Mouse (Mus musculus) hindbrain, embryonic 11.5 days (tissue): Measurements from ENCODE around the gene Rab11fip4. TPM values are rescaled to one million over a fixed set of nuclear protein-coding genes. Genes with fewer than 3 reads are reported as not detected.
A peak's percentile ranks its signal among the peaks of the same experiment; 100 is the strongest.

Source experiments
- ATAC-seq: fragments of 200-750 bp; cut with Nextera tagmentation; 2 replicates; pipeline ENCODE4 v1.8.0; 2017; ENCODE audit warnings: mild to moderate bottlenecking, moderate TSS enrichment, moderate library complexity; ENCODE audit not compliant: low FRiP score
- DNase-seq: peaks from one replicate; pipeline ENCODE4 v3.0.0-alpha.2; 2015; ENCODE audit warnings: low spot score
- H3K27ac ChIP-seq: fragments of 300-500 bp; sonication (generic); 2 replicates; pipeline ENCODE4 v1.5.1; 2014; ENCODE audit warnings: mild to moderate bottlenecking, low read depth, low read length
- H3K27me3 ChIP-seq: fragments of 300-500 bp; sonication (generic); 2 replicates; pipeline ENCODE4 v1.6.1; 2014; ENCODE audit warnings: mild to moderate bottlenecking, low read length, moderate library complexity, mixed read lengths; ENCODE audit not compliant: control insufficient read depth, insufficient read depth
- H3K36me3 ChIP-seq: fragments of 300-500 bp; sonication (generic); 2 replicates; pipeline ENCODE4 v1.6.1; 2014; ENCODE audit warnings: mild to moderate bottlenecking, low read length, moderate library complexity, mixed read lengths; ENCODE audit not compliant: control insufficient read depth, insufficient read depth
- H3K4me1 ChIP-seq: fragments of 300-500 bp; sonication (generic); replicated peaks from 2 replicates; pipeline ENCODE4 v1.6.1; 2014; ENCODE audit warnings: low read length, mixed read lengths; ENCODE audit not compliant: control insufficient read depth, insufficient read depth
- H3K4me2 ChIP-seq: fragments of 300-500 bp; sonication (generic); replicated peaks from 2 replicates; pipeline ENCODE4 v1.6.1; 2014; ENCODE audit warnings: mild to moderate bottlenecking, low read depth, low read length
- H3K4me3 ChIP-seq: fragments of 300-500 bp; sonication (generic); 2 replicates; pipeline ENCODE4 v1.5.1; 2014; ENCODE audit warnings: low read depth, low read length
- H3K9ac ChIP-seq: fragments of 300-500 bp; sonication (generic); 2 replicates; pipeline ENCODE4 v1.6.1; 2014; ENCODE audit warnings: low read depth, low read length
- H3K9me3 ChIP-seq: fragments of 300-500 bp; sonication (generic); 2 replicates; pipeline ENCODE4 v1.6.1; 2016; ENCODE audit warnings: low read length; ENCODE audit not compliant: control insufficient read depth
- WGBS: fragments of 180-500 bp; shearing (Covaris S2); extraction: QIAGEN DNeasy Blood & Tissue Kit; methylation state at CpG from one replicate; pipeline ENCODE4 v1.1.7; 2014; 5-methylcytosine and 5-hydroxymethylcytosine counted together
- polyA plus RNA-seq: library from polyadenylated mRNA; unstranded; fragments of >200 nt; fragmentation: Nextera tagmentation; extraction: Ambion mirVana; gene quantifications from 2 replicates; pipeline ENCODE4 v1.2.1, GENCODE M21; 2014

Rab11fip4 gene
- polyA plus RNA-seq, 1 experiment from 2014 or later: 11.5 TPM

DNA sequence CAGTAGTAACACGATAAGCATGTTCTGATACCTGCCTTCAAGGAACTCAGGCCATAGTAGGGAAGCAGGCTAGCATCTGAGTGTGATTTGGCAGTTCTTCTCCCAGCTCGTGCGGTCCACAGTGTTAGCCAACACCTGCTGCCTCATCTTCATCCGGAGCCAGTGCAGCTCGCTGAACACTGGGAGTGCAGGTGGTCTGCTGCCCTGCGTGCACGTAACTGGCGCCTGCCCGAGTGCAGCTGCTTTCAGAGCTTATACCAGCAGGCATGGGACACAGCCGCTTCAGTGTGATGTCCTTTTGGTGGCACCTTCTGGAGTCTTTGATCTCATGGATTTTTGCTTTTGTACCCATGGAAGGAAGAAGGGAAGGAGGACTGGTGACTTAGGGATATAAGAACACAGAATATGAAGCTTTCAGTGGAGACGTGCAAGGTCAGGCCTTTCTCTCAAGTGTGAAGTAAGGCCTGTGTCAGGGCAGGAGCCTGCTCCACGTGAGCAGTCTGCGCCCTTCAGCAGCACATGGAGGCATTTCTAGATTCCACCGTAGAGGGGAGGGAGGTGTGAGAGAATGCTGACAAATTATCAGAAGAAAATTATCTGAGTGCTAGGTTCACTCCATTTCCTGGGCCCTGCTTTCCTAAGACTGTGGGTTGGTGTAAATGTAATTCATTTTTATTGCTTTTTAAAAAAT lies 15.5 kb upstream of the Rab11fip4 start:
- 95% methylated on average over 14 of the region's 14 CpGs for WGBS
- DNase-seq (no peak), ATAC-seq (no peak)
- Histone ChIP-seq H3K27ac (no peak overlapping the region), H3K4me3 (no peak overlapping the region), H3K9ac (no peak overlapping the region), H3K4me2 (no peak overlapping the region), H3K9me3 (no peaks in the 10 kb centered on the region), H3K36me3 (0 out of 2 replicates have a peak, but pooled peaks cover 1% of the 10 kb centered on the region), H3K27me3 (no peaks in the 10 kb centered on the region), H3K4me1 (no peaks in the 10 kb centered on the region)

DNA sequence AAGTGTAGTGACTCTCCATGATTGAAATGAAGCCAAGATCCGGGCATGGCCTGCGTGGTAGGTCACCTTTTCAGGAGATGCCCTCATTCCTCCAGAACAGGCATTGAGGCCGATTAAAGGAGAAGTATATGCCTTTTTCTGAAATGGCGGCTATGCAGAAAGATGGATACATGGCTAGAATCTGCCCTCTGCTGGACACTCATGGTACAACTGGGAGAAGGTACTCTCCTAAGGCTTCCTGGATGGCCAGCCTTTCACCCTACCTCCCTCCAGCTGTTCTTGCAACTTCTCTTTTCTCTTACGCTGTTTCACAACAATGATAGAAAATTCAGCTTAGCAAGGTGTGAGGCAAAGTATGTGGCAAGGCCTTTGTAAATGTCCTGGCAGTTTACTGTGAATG lies 13.3 kb upstream of the Rab11fip4 start:
- Histone ChIP-seq H3K4me1 (no peaks in the 10 kb centered on the region), H3K9ac (no peak overlapping the region), H3K27me3 (no peaks in the 10 kb centered on the region), H3K4me2 (no peak overlapping the region), H3K36me3 (no peaks in the 10 kb centered on the region), H3K4me3 (no peak overlapping the region), H3K27ac (no peak overlapping the region), H3K9me3 (no peaks in the 10 kb centered on the region)
- DNase-seq (peak; percentile 84), ATAC-seq (no peak)
- WGBS: 56% methylated on average over 5 of the region's 5 CpGs

DNA sequence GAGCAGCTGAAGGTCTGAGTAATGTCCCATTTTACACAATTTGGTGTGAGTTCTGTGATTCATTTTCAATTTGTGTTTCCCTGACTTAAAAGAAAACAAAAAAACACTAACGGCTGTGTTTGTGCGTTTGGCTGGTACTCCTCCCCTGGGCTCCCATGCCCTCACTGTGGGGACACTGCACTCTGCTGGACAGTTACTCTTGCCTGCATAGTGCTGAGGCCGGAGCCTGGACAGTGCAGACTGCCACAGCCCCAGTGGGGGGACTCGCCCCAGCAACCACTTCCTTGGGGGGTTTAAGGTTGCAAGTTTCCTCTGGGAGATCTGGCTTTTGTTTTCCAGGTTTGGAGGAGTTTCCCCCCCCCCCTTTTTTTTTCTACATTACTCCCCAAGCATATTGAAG lies 10.4 kb upstream of the Rab11fip4 start:
- H3K4me2 ChIP-seq: no peak overlapping the region
- H3K27me3 ChIP-seq: no peaks in the 10 kb centered on the region
- no peak overlapping the region for H3K9ac ChIP-seq
- DNase-seq (no peak), ATAC-seq (no peak)
- 50% methylated on average over 4 of the region's 4 CpGs for WGBS
- H3K9me3 ChIP-seq: no peaks in the 10 kb centered on the region
- no peaks in the 10 kb centered on the region for H3K36me3 ChIP-seq
- no peaks in the 10 kb centered on the region for H3K4me1 ChIP-seq
- H3K27ac ChIP-seq: no peak overlapping the region
- H3K4me3 ChIP-seq: no peak overlapping the region

DNA sequence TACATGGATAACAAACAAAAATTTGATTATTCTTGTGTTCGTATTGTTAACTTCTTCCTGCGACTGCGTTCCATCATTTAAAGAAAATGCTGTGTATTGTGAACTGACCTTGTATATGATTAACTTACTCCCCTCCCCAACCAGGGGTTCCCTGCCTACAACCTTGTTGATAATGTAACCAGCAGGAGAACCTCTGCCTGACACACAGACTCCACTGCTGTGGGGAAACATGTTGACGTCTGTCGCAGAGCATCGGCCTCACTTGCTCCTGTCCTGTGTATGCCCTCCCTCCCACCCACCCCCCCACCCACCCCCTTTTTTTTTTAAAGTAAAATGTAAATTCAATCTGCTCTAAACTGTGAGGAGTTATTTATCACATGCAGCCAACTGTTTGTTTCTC lies 9.8 kb upstream of the Rab11fip4 start:
- DNase-seq (no peak), ATAC-seq (no peak)
- Histone ChIP-seq H3K27ac (no peak overlapping the region), H3K9ac (no peak overlapping the region), H3K4me3 (no peak overlapping the region), H3K36me3 (no peaks in the 10 kb centered on the region), H3K4me2 (no peak overlapping the region), H3K4me1 (no peaks in the 10 kb centered on the region), H3K27me3 (no peaks in the 10 kb centered on the region), H3K9me3 (no peaks in the 10 kb centered on the region)
- 86% methylated on average over 6 of the region's 6 CpGs for WGBS

DNA sequence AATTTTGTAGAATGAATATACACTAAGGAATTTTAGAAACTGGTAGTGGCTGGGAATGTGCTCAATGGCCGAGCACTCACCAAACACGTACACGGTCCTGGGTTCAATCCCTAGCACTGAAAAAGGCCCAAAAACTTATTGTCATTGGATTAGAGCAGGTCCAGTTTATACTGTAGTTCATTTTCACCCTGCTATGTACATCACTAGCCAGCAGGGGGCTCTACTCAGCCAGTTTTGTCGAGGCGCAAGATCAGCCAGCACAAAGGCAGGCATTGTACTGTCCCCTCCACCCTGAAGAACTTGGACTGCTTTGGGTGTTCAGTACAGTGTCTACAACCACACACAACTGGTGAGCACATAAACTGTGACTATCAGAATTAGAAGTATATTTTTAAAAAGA lies 6.8 kb upstream of the Rab11fip4 start:
- WGBS: 11% methylated on average over 5 of the region's 5 CpGs
- H3K9ac ChIP-seq: no peak overlapping the region

DNA sequence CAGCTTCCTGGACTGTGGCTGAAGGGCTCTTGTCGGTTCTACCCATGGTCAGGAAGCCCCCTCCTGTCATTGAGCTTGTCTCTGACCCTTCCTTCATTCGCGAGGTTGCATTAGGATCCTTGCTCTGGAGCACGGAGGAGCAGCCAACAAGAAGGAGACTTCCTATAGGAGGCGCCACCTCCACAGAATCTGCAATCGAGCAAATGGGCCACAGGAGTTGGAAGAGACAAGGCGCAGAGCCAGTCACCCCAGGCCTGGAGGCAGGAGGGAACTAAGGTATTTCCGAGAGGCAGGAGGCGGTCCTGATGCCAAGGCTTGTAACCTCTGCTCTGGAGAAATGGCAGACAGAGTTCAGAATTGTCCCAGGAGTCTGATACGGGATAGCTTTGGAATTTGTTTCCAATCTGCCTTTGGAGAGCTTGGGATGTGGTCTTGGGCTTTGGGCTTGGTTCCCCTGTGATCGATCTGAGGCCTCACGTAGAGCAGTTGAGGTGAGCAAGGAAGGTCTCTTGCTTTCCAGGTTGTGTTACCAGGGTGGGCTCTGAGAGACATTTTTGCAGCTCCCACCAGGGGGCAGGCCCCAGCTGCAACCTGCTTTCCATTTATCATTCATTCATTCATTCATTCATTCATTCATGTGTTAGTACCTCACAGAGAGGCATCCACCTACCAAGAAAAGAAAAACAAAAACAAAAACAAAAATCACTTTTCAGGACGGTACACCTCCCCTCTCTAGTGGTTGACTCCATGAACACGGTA lies 1.5 kb upstream of the Rab11fip4 start:
- Histone ChIP-seq H3K9ac (no peak overlapping the region), H3K27ac (no peak overlapping the region), H3K4me3 (no peak overlapping the region), H3K4me2 (no peak overlapping the region), H3K27me3 (peaks cover 11% of the 10 kb centered on the region; the same call in 1 of the 2 replicates), H3K9me3 (no peaks in the 10 kb centered on the region), H3K4me1 (peaks cover 14% of the 10 kb centered on the region), H3K36me3 (no peaks in the 10 kb centered on the region)
- peak; percentile 53 for DNase-seq
- 53% methylated on average over 14 of the region's 14 CpGs for WGBS
- no peak for ATAC-seq

More for the DNA sequence above, 6.8 kb upstream of the Rab11fip4 start:
- ATAC-seq (peak; percentile 69; the same call in 1 of the 2 replicates), DNase-seq (peak; percentile 84)
- Histone ChIP-seq H3K36me3 (no peaks in the 10 kb centered on the region), H3K4me3 (no peak overlapping the region), H3K27me3 (no peaks in the 10 kb centered on the region), H3K9me3 (no peaks in the 10 kb centered on the region), H3K4me2 (no peak overlapping the region), H3K27ac (no peak overlapping the region), H3K4me1 (no peaks in the 10 kb centered on the region)

DNA sequence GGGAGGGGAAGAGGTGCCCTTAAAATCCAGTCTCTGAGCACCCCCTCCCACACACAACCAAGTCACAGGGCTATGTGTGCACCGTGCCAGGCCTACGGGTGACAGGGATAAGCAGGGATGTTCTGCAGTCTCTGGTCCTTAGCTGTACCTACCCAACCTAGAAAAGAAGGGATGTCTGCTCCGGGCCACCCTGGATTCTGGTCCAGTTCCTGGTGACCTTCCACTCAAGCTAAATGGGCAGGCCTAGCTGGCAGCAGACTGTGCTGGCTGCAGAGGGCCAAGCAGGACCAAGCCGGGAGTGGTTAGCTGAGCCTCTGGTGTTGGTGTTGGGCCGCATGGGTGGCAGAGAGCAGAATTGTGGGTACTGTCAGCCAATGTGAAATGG lies 571 bp downstream of the Rab11fip4 start:
- ATAC-seq (no peak; the same call in 1 of the 2 replicates), DNase-seq (peak; percentile 33)
- 28% methylated on average over 5 of the region's 5 CpGs for WGBS
- 0 out of 2 replicates have a peak overlapping the region, but pooled peaks have one; percentile 51 for H3K27ac ChIP-seq
- H3K9me3 ChIP-seq: no peaks in the 10 kb centered on the region
- H3K36me3 ChIP-seq: no peaks in the 10 kb centered on the region
- H3K27me3 ChIP-seq: peaks cover 11% of the 10 kb centered on the region; the same call in 1 of the 2 replicates
- H3K4me1 ChIP-seq: peaks cover 14% of the 10 kb centered on the region
- peak overlapping the region; percentile 63 for H3K4me3 ChIP-seq
- peak overlapping the region; percentile 85 for H3K9ac ChIP-seq
- H3K4me2 ChIP-seq: peak overlapping the region; percentile 91

DNA sequence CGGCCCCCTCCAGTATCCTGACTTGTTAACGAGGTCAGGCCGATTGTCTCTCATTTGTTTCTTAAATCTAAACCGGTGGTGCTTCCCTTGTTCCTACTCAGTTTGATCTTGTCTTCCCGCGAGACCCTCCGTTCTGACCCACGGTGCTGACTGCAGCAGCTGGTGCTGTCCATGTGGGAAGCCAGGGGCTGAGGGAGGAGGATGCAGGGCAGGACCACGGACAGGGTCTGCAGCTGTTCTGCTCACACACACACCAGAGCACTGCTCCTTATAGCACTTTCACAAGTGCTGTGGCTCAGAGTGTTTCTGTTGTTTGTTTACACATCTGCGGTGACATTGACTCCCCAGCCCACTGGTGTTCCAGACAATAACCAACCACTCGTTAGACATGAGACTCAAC lies 2.5 kb downstream of the Rab11fip4 start:
- ATAC-seq (no peak), DNase-seq (peak; percentile 51)
- Histone ChIP-seq H3K4me3 (no peak overlapping the region), H3K36me3 (0 out of 2 replicates have a peak, but pooled peaks cover 2% of the 10 kb centered on the region), H3K4me2 (peak overlapping the region; percentile 23; the same call in 1 of the 2 replicates), H3K27ac (no peak overlapping the region), H3K4me1 (peaks cover 14% of the 10 kb centered on the region), H3K9ac (no peak overlapping the region), H3K27me3 (peaks cover 11% of the 10 kb centered on the region; the same call in 1 of the 2 replicates), H3K9me3 (no peaks in the 10 kb centered on the region)
- 38% methylated on average over 11 of the region's 11 CpGs for WGBS
